Mouse (Mus musculus) neural tube, embryonic 13.5 days (tissue): ENCODE measurements around the gene Tmem69. TPM values are rescaled to one million over a fixed set of nuclear protein-coding genes. Genes with fewer than 3 reads are reported as not detected.

ENCODE experiments used
- ATAC-seq: fragments of 200-750 bp; cut with Nextera tagmentation; 2 replicates; pipeline ENCODE4 v1.8.0; 2017; ENCODE audit warnings: low read depth, mild to moderate bottlenecking, moderate TSS enrichment, moderate library complexity
- H3K27ac ChIP-seq: fragments of 300-500 bp; sonication (generic); replicated peaks from 2 replicates; pipeline ENCODE4 v1.5.1; 2015; ENCODE audit warnings: moderate library complexity, mild to moderate bottlenecking, inconsistent platforms
- H3K27me3 ChIP-seq: fragments of 300-500 bp; sonication (generic); 2 replicates; pipeline ENCODE4 v1.6.1; 2015; ENCODE audit warnings: mild to moderate bottlenecking, inconsistent platforms
- H3K36me3 ChIP-seq: fragments of 300-500 bp; sonication (generic); 2 replicates; pipeline ENCODE4 v1.6.1; 2015; ENCODE audit warnings: mild to moderate bottlenecking, inconsistent platforms
- H3K4me1 ChIP-seq: fragments of 300-500 bp; sonication (generic); replicated peaks from 2 replicates; pipeline ENCODE4 v1.6.1; 2015; ENCODE audit warnings: inconsistent platforms
- H3K4me2 ChIP-seq: fragments of 300-500 bp; sonication (generic); 2 replicates; pipeline ENCODE4 v1.6.1; 2015; ENCODE audit warnings: inconsistent platforms, mild to moderate bottlenecking, moderate library complexity
- H3K4me3 ChIP-seq: fragments of 300-500 bp; sonication (generic); 2 replicates; pipeline ENCODE4 v1.5.1; 2015; ENCODE audit warnings: mild to moderate bottlenecking, inconsistent platforms
- H3K9ac ChIP-seq: fragments of 300-500 bp; sonication (generic); 2 replicates; pipeline ENCODE4 v1.6.1; 2015; ENCODE audit warnings: moderate library complexity, mild to moderate bottlenecking, inconsistent platforms
- H3K9me3 ChIP-seq: fragments of 300-500 bp; sonication (generic); 2 replicates; pipeline ENCODE4 v1.6.1; 2016; ENCODE audit warnings: inconsistent platforms
- WGBS: fragments of 180-500 bp; shearing (Covaris S2); methylation state at CpG from one replicate; pipeline ENCODE4 v1.1.7; 2015; 5-methylcytosine and 5-hydroxymethylcytosine counted together
- polyA plus RNA-seq: library from polyadenylated mRNA; unstranded; fragments of >200 nt; fragmentation: Nextera tagmentation; extraction: Ambion mirVana; gene quantifications from 2 replicates; pipeline ENCODE4 v1.2.1, GENCODE M21; 2015

Tmem69 gene
- polyA plus RNA-seq, 1 experiment from 2014 or later: 32.2 TPM

- Histone ChIP-seq H3K9ac (no peak overlapping the region), H3K4me2 (no peak overlapping the region), H3K27me3 (no peaks in the 10 kb centered on the region), H3K27ac (no peak overlapping the region), H3K9me3 (no peaks in the 10 kb centered on the region), H3K4me3 (no peak overlapping the region), H3K4me1 (no peaks in the 10 kb centered on the region), H3K36me3 (peaks cover 26% of the 10 kb centered on the region)
- no peak for ATAC-seq
These were observed 19.4 kb downstream of the Tmem69 start for GRCm38 (mm10) chr4:116536351-116536750.

- peaks cover 28% of the 10 kb centered on the region for H3K36me3 ChIP-seq
- H3K4me3 ChIP-seq: no peak overlapping the region
- H3K4me2 ChIP-seq: no peak overlapping the region
- 72% methylated on average over 2 of the region's 2 CpGs for WGBS
- no peaks in the 10 kb centered on the region for H3K27me3 ChIP-seq
- no peak overlapping the region for H3K9ac ChIP-seq
- no peaks in the 10 kb centered on the region for H3K9me3 ChIP-seq
- H3K4me1 ChIP-seq: no peaks in the 10 kb centered on the region
- H3K27ac ChIP-seq: no peak overlapping the region
- ATAC-seq: no peak
These were observed 24.6 kb downstream of the Tmem69 start for GRCm38 (mm10) chr4:116531109-116531508.

GRCm38 (mm10) chr4:116507425-116508218 is 48.1 kb downstream of the Tmem69 start, which contains the start of gene Ipp:
Ipp (plus strand) TSS chr4:116507549.
- WGBS: under 1% methylated on average over 55 of the region's 55 CpGs
- Histone ChIP-seq H3K27me3 (no peaks in the 10 kb centered on the region), H3K4me1 (peaks cover 16% of the 10 kb centered on the region), H3K4me2 (peak within 1 kb of the TSS; percentile 65), H3K27ac (peak within 1 kb of the TSS; percentile 89), H3K4me3 (peak within 1 kb of the TSS; percentile 64), H3K9me3 (no peaks in the 10 kb centered on the region), H3K36me3 (peaks cover 5% of the 10 kb centered on the region; the same call in 1 of the 2 replicates), H3K9ac (peak within 1 kb of the TSS; percentile 79)
- ATAC-seq: peak; percentile 98

GRCm38 (mm10) chr4:116506886-116507424 is 48.8 kb downstream of the Tmem69 start:
- H3K4me3 ChIP-seq: peak overlapping the region; percentile 64
- H3K9me3 ChIP-seq: no peaks in the 10 kb centered on the region
- peak overlapping the region; percentile 65 for H3K4me2 ChIP-seq
- no peaks in the 10 kb centered on the region for H3K27me3 ChIP-seq
- peaks cover 5% of the 10 kb centered on the region; the same call in 1 of the 2 replicates for H3K36me3 ChIP-seq
- H3K27ac ChIP-seq: peak overlapping the region; percentile 89
- 27% methylated on average over 11 of the region's 11 CpGs for WGBS
- peaks cover 16% of the 10 kb centered on the region for H3K4me1 ChIP-seq
- ATAC-seq: peak; percentile 20
- H3K9ac ChIP-seq: peak overlapping the region; percentile 79

Other genes starting within 250 kb of the Tmem69 start
- 26.5 and 32.4 TPM in 2 replicates for gene Mast2, start 91.8 kb downstream of the Tmem69 start, polyA plus RNA-seq
- 9.9 and 10.6 TPM in 2 replicates for gene Ipp, start 48.4 kb downstream of the Tmem69 start, polyA plus RNA-seq
- gene Gpbp1l1, start 1.7 kb upstream of the Tmem69 start, polyA plus RNA-seq: 17.4 and 18.8 TPM in 2 replicates
- 4.3 and 4.7 TPM in 2 replicates for gene Ccdc17, start 40.7 kb upstream of the Tmem69 start, polyA plus RNA-seq
- gene Nasp, start 72.0 kb upstream of the Tmem69 start, polyA plus RNA-seq: 89.8 and 96.9 TPM in 2 replicates
- gene Akr1a1, start 95.7 kb upstream of the Tmem69 start, polyA plus RNA-seq: 689 and 718 TPM in 2 replicates
- gene Prdx1, start 129.6 kb upstream of the Tmem69 start, polyA plus RNA-seq: 505 and 512 TPM in 2 replicates
- gene Mmachc, start 152.5 kb upstream of the Tmem69 start, polyA plus RNA-seq: 24.7 and 26.3 TPM in 2 replicates
- 12.0 TPM in 2 replicates for gene Ccdc163, start 152.6 kb upstream of the Tmem69 start, polyA plus RNA-seq
- 3.0 and 4.0 TPM in 2 replicates for gene Tesk2, start 165.0 kb upstream of the Tmem69 start, polyA plus RNA-seq